Mouse (Mus musculus) ES-Bruce4 (cell line): ENCODE results near the gene Snta1.

Source experiments
- CTCF ChIP-seq: IDR thresholded peaks from one replicate; pipeline ENCODE4 v1.8.1; 2011; ENCODE audit warnings: low read depth, low read length
- EP300 ChIP-seq: IDR thresholded peaks from 2 replicates; pipeline ENCODE4 v1.6.1; 2011; ENCODE audit warnings: low read depth, low read length; ENCODE audit not compliant: insufficient read depth
- POLR2A ChIP-seq: IDR thresholded peaks from one replicate; pipeline ENCODE4 v1.8.1; 2011; ENCODE audit warnings: low read length; ENCODE audit not compliant: insufficient read depth

DNA sequence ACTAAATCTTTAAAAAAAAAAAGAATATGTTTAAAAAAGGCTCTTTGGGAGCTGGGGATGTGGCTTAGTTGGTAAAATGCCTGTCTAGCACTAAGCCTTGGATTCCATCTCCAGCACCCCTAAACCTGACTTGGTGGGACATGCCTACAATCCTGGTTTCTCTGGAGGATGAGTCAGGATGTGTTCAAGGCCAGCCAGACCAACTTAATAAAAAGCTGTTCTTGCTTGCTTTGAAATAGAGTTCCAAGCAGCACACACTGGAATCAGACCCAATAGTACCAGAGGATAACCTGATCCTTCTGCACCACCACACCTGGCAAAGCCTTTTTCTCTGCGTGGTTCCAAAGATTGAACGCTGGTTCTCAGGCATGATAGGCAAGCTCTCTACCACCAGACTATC, 22.7 kb upstream of the Snta1 start:
- TF ChIP-seq POLR2A (no peak), CTCF (no peak), EP300 (no peak)
